Mouse (Mus musculus): Measurements from ENCODE around the gene Arl15.
A peak's percentile ranks its signal among the peaks of the same experiment; 100 is the strongest.

Gene Arl15

GRCm38 (mm10) chr13:114064069-114064468, 269.8 kb downstream of the Arl15 start:
- DNase-seq (ENCODE audit: low spot score) = no peak

- no peak for DNase-seq (ENCODE audit: low spot score)
Observed at GRCm38 (mm10) chr13:114065012-114065411, 270.7 kb downstream of the Arl15 start.

- no peak for DNase-seq (ENCODE audit: low spot score)
Observed at GRCm38 (mm10) chr13:114068421-114068820, 274.1 kb downstream of the Arl15 start.

GRCm38 (mm10) chr13:114071439-114071838, 277.1 kb downstream of the Arl15 start:
- DNase-seq (ENCODE audit: low spot score) = no peak

- DNase-seq (ENCODE audit: low spot score) = no peak
Observed at GRCm38 (mm10) chr13:114074471-114074870, 280.2 kb downstream of the Arl15 start.

GRCm38 (mm10) chr13:114075724-114076384, 281.5 kb downstream of the Arl15 start:
- peak; percentile 17 for DNase-seq (ENCODE audit: low spot score)

- no peak for DNase-seq (ENCODE audit: low spot score)
Observed at GRCm38 (mm10) chr13:114077181-114077580, 282.9 kb downstream of the Arl15 start.

- DNase-seq (ENCODE audit: low spot score) = no peak
Observed at GRCm38 (mm10) chr13:114077584-114078270, 283.4 kb downstream of the Arl15 start.

GRCm38 (mm10) chr13:114078851-114079250, 284.5 kb downstream of the Arl15 start:
- DNase-seq (ENCODE audit: low spot score) = no peak

- DNase-seq (ENCODE audit: low spot score) = no peak
Observed at GRCm38 (mm10) chr13:114079751-114080150, 285.4 kb downstream of the Arl15 start.

- DNase-seq (ENCODE audit: low spot score) = no peak
Observed at GRCm38 (mm10) chr13:114080491-114080890, 286.2 kb downstream of the Arl15 start.

- DNase-seq (ENCODE audit: low spot score) = no peak
Observed at GRCm38 (mm10) chr13:114083570-114084138, 289.3 kb downstream of the Arl15 start.

GRCm38 (mm10) chr13:114085442-114085841, 291.1 kb downstream of the Arl15 start:
- DNase-seq (ENCODE audit: low spot score) = no peak

- no peak for DNase-seq (ENCODE audit: low spot score)
Observed at GRCm38 (mm10) chr13:114086325-114086724, 292.0 kb downstream of the Arl15 start.

- DNase-seq (ENCODE audit: low spot score) = no peak
Observed at GRCm38 (mm10) chr13:114086801-114087200, 292.5 kb downstream of the Arl15 start.

- DNase-seq (ENCODE audit: low spot score) = no peak
Observed at GRCm38 (mm10) chr13:114087696-114088465, 293.6 kb downstream of the Arl15 start.

- no peak for DNase-seq (ENCODE audit: low spot score)
Observed at GRCm38 (mm10) chr13:114090786-114091185, 296.5 kb downstream of the Arl15 start.

- no peak for DNase-seq (ENCODE audit: low spot score)
Observed at GRCm38 (mm10) chr13:114091231-114091630, 296.9 kb downstream of the Arl15 start.

- DNase-seq (ENCODE audit: low spot score) = no peak
Observed at GRCm38 (mm10) chr13:114094151-114094875, 300.0 kb downstream of the Arl15 start.

GRCm38 (mm10) chr13:114095440-114095839, 301.1 kb downstream of the Arl15 start:
- no peak for DNase-seq (ENCODE audit: low spot score)

- DNase-seq (ENCODE audit: low spot score) = no peak
Observed at GRCm38 (mm10) chr13:114096386-114096785, 302.1 kb downstream of the Arl15 start.

GRCm38 (mm10) chr13:114101155-114101554, 306.9 kb downstream of the Arl15 start:
- DNase-seq (ENCODE audit: low spot score) = no peak
